Mouse (Mus musculus): ENCODE data around the gene Vkorc1.

GRCm38 (mm10) chr7:127901772-127902171 is 6.4 kb upstream of the Vkorc1 start:
- TF ChIP-seq CTCF (IDR thresholded peaks at IDR 0.05; ENCODE audit: borderline replicate concordance, control insufficient read depth, extremely low read depth, insufficient read depth, low read length, poor library complexity) = no peak
- no peak for TF ChIP-seq POLR2A (IDR thresholded peaks at IDR 0.05; ENCODE audit: control insufficient read depth, extremely low read depth, insufficient read depth, low read length, poor library complexity)
